Mouse (Mus musculus): ENCODE measurements around the gene Defb20.
"Not testable (repeated sequence)": the region's sequence is repeated elsewhere in the genome, so short reads cannot be mapped to it uniquely, and the experiment has no call there.

The Defb20 gene

GRCm38 (mm10) chr2:152476763-152477162, at the start of gene Defb20:
TSS of gene Defb20 (plus strand) at chr2:152477063.
- DNase-seq (ENCODE audit: low read depth, low spot score), result no peak

- DNase-seq (ENCODE audit: low read depth, low spot score), result peak; percentile 82
Observed at GRCm38 (mm10) chr2:152427493-152427892, 49.4 kb upstream of the Defb20 start.

GRCm38 (mm10) chr2:152428481-152428880, 48.4 kb upstream of the Defb20 start:
- not testable (repeated sequence) for DNase-seq (ENCODE audit: low read depth, low spot score)

- peak; percentile 60 for DNase-seq (ENCODE audit: low read depth, low spot score)
Observed at GRCm38 (mm10) chr2:152436405-152436901, 40.4 kb upstream of the Defb20 start.

GRCm38 (mm10) chr2:152436983-152437860, 39.6 kb upstream of the Defb20 start:
- DNase-seq (ENCODE audit: low read depth, low spot score), result peak; percentile 88

- DNase-seq (ENCODE audit: low read depth, low spot score), result peak; percentile 34
Observed at GRCm38 (mm10) chr2:152438963-152439362, 37.9 kb upstream of the Defb20 start.

- DNase-seq (ENCODE audit: low read depth, low spot score), result no peak
Observed at GRCm38 (mm10) chr2:152439833-152440232, 37.0 kb upstream of the Defb20 start.

- DNase-seq (ENCODE audit: low read depth, low spot score), result no peak
Observed at GRCm38 (mm10) chr2:152442322-152442721, 34.5 kb upstream of the Defb20 start.

GRCm38 (mm10) chr2:152443281-152443680, 33.6 kb upstream of the Defb20 start:
- DNase-seq (ENCODE audit: low read depth, low spot score), result peak; percentile 59

- DNase-seq (ENCODE audit: low read depth, low spot score), result no peak
Observed at GRCm38 (mm10) chr2:152446642-152447041, 30.2 kb upstream of the Defb20 start.

- peak; percentile 14 for DNase-seq (ENCODE audit: low read depth, low spot score)
Observed at GRCm38 (mm10) chr2:152447461-152447860, 29.4 kb upstream of the Defb20 start.

- DNase-seq (ENCODE audit: low read depth, low spot score), result peak; percentile 79
Observed at GRCm38 (mm10) chr2:152450241-152450640, 26.6 kb upstream of the Defb20 start.

GRCm38 (mm10) chr2:152452101-152452781, 24.6 kb upstream of the Defb20 start:
- peak; percentile 52 for DNase-seq (ENCODE audit: low read depth, low spot score)

- peak; percentile 7 for DNase-seq (ENCODE audit: low read depth, low spot score)
Observed at GRCm38 (mm10) chr2:152459241-152459640, 17.6 kb upstream of the Defb20 start.

GRCm38 (mm10) chr2:152464570-152465150, 12.2 kb upstream of the Defb20 start, which contains the start of gene Defb23:
TSS of gene Defb23 (minus strand) at chr2:152464620.
- DNase-seq (ENCODE audit: low read depth, low spot score), result no peak

- peak; percentile 56 for DNase-seq (ENCODE audit: low read depth, low spot score)
Observed at GRCm38 (mm10) chr2:152470973-152471372, 5.9 kb upstream of the Defb20 start.

- peak; percentile 14 for DNase-seq (ENCODE audit: low read depth, low spot score)
Observed at GRCm38 (mm10) chr2:152472434-152472833, 4.4 kb upstream of the Defb20 start.

- DNase-seq (ENCODE audit: low read depth, low spot score), result peak; percentile 9
Observed at GRCm38 (mm10) chr2:152480881-152481280, 4.0 kb downstream of the Defb20 start.

GRCm38 (mm10) chr2:152481726-152482125, 4.9 kb downstream of the Defb20 start:
- no peak for DNase-seq (ENCODE audit: low read depth, low spot score)

GRCm38 (mm10) chr2:152487024-152487423, 10.2 kb downstream of the Defb20 start:
- no peak for DNase-seq (ENCODE audit: low read depth, low spot score)

- DNase-seq (ENCODE audit: low read depth, low spot score), result no peak
Observed at GRCm38 (mm10) chr2:152490038-152490437, 13.2 kb downstream of the Defb20 start, which contains the start of gene Defb22. TSS of gene Defb22 (minus strand) at chr2:152490138.

- no peak for DNase-seq (ENCODE audit: low read depth, low spot score)
Observed at GRCm38 (mm10) chr2:152493151-152493550, 16.3 kb downstream of the Defb20 start.
